Mouse (Mus musculus) megakaryocyte progenitor cell, adult 5-6 weeks (primary cell): ENCODE data around the gene Hdac5. TPM values are rescaled to one million over a fixed set of nuclear protein-coding genes. Genes with fewer than 3 reads are reported as not detected.

Experiments used
- ATAC-seq: replicated peaks from 2 replicates; pipeline ENCODE4 v1.8.0; 2016; ENCODE audit warnings: mild to moderate bottlenecking, moderate TSS enrichment, inconsistent platforms; ENCODE audit not compliant: poor library complexity
- total RNA-seq, 2 experiments: library from RNA; stranded (forward) in 1 of 2; stranded (reverse) in 1 of 2; fragments of 157-497, 149-512 nt in 1 of 2; fragments of 200-1000 nt in 1 of 2; gene quantifications; 2 replicates each; pipeline versions ENCODE4 v1.2.3 to v1.2.4; 2015 to 2017

Hdac5 gene
- total RNA-seq, 2 experiments from 2014 or later = 18.6 to 22.1 TPM

- no peak for ATAC-seq
These were observed 13.7 kb downstream of the Hdac5 start for GRCm38 (mm10) chr11:102216056-102216885.

GRCm38 (mm10) chr11:102215511-102215910 lies 14.5 kb downstream of the Hdac5 start:
- no peak for ATAC-seq

- no peak for ATAC-seq
These were observed 15.4 kb downstream of the Hdac5 start for GRCm38 (mm10) chr11:102214430-102215156.

GRCm38 (mm10) chr11:102211936-102212341 lies 18.0 kb downstream of the Hdac5 start:
- ATAC-seq = no peak

- no peak for ATAC-seq
These were observed 19.0 kb downstream of the Hdac5 start for GRCm38 (mm10) chr11:102211011-102211410.

- no peak for ATAC-seq
These were observed 19.8 kb downstream of the Hdac5 start for GRCm38 (mm10) chr11:102210185-102210584.

GRCm38 (mm10) chr11:102209742-102210141 lies 20.2 kb downstream of the Hdac5 start:
- ATAC-seq = peak; percentile 81

GRCm38 (mm10) chr11:102208846-102209245 lies 21.1 kb downstream of the Hdac5 start:
- ATAC-seq = peak; percentile 40; the same call in 1 of the 2 replicates

GRCm38 (mm10) chr11:102207825-102208777 lies 21.9 kb downstream of the Hdac5 start:
- peak; percentile 51 for ATAC-seq

GRCm38 (mm10) chr11:102206481-102206880 lies 23.5 kb downstream of the Hdac5 start:
- ATAC-seq = no peak

GRCm38 (mm10) chr11:102201408-102201821 lies 28.6 kb downstream of the Hdac5 start:
- no peak for ATAC-seq

- no peak for ATAC-seq
These were observed 30.1 kb downstream of the Hdac5 start for GRCm38 (mm10) chr11:102199856-102200255.

- no peak for ATAC-seq
These were observed 31.7 kb downstream of the Hdac5 start for GRCm38 (mm10) chr11:102198245-102198644.

GRCm38 (mm10) chr11:102196018-102196797 lies 33.8 kb downstream of the Hdac5 start:
- peak; percentile 50; the same call in 1 of the 2 replicates for ATAC-seq

- ATAC-seq = no peak
These were observed 36.1 kb downstream of the Hdac5 start for GRCm38 (mm10) chr11:102193657-102194440.

- peak; percentile 23; the same call in 1 of the 2 replicates for ATAC-seq
These were observed 39.1 kb downstream of the Hdac5 start for GRCm38 (mm10) chr11:102190848-102191247.

GRCm38 (mm10) chr11:102189461-102190436 lies 40.2 kb downstream of the Hdac5 start, which contains the start of gene G6pc3:
Gene G6pc3 (plus strand): TSS chr11:102189620.
- ATAC-seq = peak; percentile 82

- no peak for ATAC-seq
These were observed 41.0 kb downstream of the Hdac5 start for GRCm38 (mm10) chr11:102188980-102189379.
